Mouse (Mus musculus) NIH3T3 (cell line): ENCODE measurements around the gene Rnf20.
"Not testable (repeated sequence)": the region's sequence is repeated elsewhere in the genome, so short reads cannot be mapped to it uniquely, and the experiment has no call there.

ENCODE experiments used
- DNase-seq: peaks from one replicate; pipeline ENCODE4 v3.0.0-alpha.2; 2012; ENCODE audit warnings: low read depth

The Rnf20 gene

DNA sequence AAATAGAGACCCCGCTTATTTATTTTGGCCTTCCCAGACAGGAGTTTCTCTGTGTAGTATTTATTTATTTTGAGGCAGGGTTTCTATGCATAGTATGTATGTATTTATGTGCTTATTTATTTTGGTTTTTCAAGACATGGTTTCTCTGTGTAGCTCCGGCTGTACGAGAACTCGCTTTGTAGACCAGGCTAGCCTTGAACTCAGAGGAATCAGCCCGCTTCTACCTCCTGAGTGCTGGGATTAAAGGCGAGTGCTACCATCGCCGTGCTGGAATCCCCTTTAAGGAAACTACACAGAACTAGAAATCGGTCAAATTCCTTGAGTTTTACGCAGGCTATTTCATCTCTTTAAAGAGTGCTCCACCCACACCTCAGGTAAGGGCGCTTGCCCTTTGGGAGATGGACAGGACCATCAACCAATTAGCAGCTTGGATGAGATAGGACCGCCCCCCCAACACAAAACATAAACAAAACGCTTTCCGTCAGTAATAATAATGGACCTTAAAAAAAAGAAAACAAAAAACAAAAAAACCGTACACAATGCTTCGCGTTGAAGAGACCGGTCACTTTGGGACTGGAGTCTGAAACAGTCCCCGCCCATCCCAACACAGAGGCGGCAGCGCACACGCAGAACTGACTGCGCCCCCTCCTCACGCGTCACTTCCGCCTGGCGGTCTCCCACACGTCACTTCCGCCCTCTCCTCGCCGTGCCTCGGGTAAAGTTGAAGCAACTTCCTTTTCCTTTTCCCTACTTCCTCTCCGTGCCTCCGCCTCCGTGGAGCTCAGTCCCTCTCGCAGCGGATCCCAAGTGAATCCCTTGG lies at the start of gene Rnf20:
Rnf20 (plus strand) TSS at position 688 of the 820 bp plus-strand sequence.
- DNase-seq, result peak; percentile 95

DNA sequence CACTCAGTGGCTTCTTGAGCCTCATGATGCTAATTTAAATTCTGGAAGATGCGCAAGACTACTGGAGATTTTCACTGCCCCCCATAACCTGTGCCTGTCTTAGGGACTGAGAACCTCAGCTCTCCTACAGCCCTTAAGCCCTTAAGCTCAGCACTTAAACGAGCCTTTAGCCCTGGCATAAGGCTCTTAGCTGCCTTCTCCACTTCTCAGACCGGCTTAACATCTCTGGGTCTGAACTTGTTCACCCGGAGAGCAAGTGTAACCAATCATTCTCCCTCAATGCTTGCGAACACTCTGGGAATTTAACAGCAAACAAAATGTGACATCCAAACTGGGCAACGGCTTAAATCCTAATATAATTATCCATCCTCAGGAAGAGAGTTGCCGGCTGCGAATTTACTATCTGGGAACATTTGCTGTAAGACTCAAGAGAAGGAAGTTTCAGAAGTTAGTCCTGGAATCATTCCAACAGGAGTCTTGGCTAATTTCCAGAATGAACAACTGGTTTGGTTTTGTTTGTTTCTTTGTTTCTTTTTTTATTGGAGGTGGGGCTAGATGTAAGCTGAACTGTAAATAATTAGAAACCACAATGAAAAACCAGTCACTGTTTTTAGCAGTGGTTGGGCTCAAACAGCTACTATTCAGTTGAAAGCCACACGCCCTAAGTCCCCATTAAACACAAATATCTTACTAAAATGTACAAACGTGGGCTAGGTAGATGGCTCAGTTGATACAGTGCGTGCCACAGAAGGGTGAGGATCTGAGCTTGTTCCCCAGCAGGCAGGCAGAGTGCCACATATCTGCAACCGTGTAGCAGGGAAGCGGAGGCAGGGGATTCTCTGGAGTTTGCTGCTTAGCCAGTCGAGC lies 47.6 kb upstream of the Rnf20 start:
- DNase-seq, result peak; percentile 14

DNA sequence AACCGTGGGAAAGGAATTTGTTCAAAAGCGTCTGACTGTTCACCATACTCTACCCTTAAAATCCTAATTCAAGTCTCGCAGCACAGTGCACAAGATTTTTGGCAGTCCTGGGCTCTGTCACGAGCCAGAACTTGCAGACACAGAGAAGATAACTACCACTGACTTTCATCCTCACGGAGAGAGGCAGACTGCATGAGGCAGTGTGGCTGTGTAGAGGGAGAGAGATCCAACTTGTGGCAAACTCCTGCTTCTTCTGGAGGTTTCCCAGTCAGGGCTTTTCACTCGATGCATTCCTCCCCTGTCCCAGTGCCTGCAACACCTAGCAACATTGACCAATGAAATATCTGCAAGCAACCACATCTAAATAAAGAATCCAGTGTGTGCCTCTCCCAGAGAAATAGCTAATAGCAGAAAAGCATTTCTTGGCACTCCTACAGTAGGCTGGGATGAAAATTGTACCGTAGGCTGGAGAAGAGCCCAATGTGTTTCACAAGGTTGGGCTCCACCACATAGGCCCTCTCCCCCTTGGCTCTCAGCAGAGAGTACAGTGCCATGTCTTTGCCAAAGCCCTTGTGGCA lies 46.2 kb upstream of the Rnf20 start:
- peak; percentile 33 for DNase-seq

DNA sequence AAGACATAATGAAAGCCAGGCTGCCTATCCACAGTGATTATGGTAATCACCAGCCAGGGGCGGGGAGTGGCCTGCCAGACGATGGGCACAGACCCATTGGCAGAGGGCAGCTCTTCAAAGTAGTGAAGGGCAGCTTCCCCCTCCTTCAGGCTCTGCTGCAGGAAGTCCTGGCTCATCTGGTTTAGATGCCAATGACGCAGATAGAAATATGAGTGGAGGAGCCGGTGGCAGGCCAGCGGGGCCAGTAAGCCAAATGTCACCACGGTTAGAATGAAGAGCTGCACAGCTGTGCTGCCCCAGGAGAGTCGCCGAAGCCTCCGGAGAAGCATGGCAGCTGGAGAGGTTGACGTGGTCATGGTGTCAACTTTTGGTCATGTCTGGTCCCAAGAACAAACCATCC lies 45.0 kb upstream of the Rnf20 start:
- no peak for DNase-seq

DNA sequence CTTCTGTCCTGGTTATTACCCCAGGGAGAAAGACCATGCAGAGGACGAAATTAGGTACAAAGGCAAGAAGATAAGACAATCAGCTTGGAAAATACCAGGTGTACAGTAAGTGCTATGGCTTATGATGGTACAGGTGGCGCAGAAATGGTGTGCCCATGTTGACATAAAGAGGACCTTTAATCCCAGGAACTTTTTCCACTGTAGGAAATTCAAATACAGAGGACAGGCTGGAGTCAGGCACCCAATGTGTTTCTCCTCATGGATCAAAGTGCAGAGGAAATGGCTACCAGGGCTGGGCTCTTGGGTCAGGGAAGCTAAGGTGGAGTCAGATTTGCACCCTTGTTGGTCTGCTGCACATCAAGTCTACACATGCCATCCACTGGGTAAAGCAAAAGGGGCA lies 41.7 kb upstream of the Rnf20 start:
- DNase-seq, result no peak

DNA sequence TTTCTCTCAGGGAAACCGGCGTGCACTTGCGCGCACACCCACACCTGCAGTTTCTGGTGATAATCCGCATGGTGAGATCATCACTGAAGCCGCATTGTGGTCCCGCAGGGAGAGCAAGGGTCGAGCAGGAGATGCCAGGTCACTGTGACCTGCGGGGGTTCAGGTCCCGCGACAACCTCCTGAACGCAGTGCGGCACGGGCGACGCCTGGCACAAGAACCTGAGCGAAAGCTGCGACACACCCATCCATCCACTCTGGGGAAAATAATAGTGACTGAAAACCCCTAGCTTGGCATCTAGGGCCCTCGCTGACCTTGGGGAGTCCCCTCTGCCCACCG lies 35.0 kb upstream of the Rnf20 start:
- DNase-seq, result no peak

DNA sequence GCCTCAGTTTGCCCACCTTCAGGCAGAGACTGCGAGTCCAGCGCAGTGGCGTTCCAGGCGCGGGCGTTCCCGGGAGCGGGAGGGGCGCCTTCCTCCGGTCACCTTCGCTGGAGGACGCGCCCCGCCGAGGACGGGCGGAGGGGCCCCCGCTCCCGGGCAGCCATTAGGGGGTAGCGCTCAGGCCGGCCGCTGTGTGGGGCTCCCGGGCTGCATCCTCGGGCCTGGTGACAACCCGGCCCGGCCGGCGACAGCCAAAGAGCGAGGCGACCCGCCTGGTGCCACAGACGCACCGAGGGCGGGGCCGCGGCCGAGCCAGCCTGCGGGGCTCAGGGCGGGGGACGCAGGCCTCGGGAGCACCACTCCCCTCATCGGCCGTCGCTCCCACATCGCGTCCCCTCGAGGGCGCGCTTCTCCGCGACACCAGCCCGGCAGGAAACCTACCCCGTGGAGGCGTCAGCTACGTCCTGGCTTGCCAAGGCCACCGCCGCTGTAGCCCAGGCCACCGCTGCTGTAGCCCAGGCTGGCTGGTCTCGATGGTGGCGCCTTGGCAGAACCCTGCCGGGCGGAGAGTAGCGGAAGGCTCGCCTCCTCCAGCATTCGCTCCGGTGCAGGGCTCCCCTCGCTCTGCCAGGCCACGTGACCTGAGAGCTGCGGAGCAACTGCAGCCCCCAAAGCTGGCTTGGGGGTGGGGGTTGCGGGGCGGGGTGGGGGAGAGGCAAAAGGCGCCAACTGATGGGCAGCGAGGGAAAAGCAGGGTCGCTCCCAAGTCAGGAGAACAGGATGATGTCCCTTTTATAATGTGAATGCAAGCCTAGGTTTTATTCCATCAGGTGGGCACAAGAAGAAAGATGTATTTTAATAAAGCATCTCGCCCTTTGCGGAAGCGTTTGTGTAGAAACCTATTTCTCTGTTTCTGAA lies 34.4 kb upstream of the Rnf20 start, which contains the start of gene Tmem246:
Tmem246 (minus strand) TSS at position 694 of the 918 bp plus-strand sequence.
- DNase-seq, result no peak

DNA sequence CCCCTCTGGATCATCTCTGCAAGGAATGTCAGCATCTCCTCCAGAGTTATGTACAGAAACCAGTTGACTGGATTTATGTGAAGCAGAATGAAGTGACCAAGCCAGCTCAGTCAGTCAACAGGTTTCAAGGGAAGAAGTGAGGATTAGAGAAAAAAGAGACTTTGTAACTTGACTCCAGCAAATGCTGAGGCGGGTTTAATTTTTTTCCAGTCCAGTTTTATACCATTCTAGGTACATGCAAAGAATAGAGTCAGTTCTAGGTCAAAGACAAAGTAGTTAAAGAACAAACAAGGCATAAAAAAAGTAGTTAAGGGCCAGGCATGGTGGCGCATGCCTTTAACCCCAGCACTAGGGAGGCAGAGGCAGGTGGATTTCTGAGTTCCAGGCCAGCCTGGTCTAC lies 28.6 kb upstream of the Rnf20 start:
- no peak for DNase-seq

DNA sequence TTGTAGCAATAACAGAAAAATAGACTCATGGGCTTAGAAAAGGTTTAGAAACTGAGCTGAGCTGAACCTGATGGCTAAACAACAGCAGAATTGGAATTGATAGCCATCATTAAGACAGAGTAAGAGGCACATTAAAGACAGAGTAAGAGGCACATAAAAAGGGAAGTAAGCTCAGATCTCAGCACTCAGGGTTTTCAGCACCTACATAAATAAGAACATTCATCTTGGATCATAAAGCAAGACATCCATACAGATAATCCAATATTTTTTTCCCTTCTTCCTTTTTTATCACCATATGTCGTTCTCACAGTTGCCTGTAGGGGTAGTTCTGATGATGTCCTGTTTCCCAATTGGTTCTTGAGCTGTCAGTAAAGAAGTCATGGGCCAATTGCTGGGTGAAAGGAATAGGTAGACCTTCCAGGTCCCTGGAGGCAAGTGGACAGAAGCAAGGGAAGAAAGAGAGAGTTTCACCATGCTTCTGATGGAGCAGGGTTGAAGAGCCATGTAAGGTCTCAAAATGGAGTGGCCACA lies 27.7 kb upstream of the Rnf20 start:
- DNase-seq, result no peak

DNA sequence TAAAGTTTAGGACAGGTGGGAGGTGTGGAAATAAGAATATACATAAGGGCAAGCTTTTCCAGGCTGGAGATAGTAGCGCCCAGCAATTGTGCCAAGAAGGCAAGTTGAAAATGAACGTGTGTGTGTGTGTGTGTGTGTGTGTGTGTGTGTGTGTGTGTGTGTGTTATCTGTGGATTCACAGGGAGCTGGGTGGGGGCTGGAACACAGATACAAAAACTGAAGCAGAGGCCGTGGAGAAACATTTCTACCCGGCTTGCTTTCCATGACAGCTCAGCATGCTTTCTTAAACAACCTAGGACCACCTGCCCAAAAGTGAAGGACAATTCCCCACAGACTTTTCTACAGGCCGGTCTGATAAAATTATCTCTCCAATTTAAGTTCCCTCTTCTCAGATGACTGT lies 27.2 kb upstream of the Rnf20 start:
- no peak for DNase-seq

DNA sequence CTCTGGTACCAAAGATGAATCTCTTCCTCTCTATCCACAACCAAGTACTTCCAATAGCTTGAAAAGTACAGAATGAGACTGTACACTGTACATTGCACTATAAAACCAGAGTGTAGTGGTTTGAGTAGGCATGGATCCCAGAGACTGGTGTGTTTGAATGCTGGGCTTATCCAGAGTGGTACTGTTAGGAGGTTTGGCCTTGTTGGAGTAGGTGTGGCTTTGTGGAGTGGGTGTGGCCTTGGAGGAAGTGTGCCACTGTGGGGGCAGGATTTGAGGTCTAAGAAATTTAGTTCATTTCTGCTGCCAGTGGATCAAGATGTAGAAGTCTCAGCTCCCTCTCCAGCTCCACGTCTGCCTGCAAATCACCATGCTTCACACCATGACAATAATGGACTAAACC lies 26.3 kb upstream of the Rnf20 start:
- no peak for DNase-seq

DNA sequence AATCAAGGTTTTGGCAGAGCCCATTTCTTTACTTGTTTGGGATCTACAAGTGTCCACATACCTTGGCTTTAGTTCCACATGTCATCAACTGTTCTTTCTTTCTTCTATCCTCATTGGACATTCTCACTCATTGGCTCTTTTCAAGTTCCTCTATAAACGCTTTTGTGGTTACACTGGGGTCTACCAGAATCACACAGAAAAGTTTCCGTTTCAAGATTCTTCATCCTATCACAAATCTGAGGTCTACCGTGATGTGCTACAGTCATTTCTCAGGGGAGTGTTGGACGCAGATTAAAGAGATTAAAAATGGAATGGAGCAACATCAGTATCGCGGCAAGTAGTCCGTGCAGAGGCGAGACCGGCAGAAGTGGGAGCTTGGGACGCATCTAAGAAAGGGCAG lies 14.9 kb upstream of the Rnf20 start:
- DNase-seq, result no peak

DNA sequence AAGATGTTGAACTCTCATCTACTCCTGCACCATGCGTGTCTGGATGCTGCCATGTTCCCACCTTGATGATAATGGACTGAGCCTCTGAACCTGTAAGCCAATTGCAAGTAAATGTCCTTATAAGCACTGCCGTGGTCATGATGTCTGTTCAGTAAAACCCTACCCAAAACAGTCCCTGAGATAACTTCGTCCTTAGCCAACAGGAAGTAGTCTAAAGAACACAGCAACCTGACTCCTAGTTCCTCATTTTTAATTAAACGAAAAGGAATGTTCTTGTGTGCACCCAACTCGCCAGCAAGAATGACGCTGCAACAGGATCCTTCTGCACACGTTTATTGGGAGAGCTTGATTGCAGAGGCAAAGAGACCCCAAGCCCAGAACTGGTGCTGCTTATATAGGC lies 11.9 kb upstream of the Rnf20 start:
- DNase-seq, result not testable (repeated sequence)

DNA sequence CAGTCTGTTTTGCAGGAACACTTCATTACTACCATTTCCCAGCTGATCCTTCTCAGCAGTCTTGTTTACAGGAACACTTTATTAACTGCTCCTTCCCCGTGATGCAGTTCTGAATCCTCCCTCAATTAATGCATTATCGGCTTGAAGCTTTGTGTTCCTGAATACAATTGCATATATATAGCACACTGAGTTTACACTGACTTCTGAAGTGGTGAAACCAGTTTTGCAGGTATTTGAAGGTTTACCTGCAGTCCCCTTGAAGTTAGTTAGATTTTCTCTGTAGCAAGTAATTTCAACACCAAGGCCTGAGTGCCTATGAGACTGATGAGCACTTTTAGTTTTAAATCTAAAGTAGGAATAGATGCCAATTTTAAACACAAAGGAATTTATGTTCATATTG lies 9.5 kb upstream of the Rnf20 start:
- DNase-seq, result no peak

DNA sequence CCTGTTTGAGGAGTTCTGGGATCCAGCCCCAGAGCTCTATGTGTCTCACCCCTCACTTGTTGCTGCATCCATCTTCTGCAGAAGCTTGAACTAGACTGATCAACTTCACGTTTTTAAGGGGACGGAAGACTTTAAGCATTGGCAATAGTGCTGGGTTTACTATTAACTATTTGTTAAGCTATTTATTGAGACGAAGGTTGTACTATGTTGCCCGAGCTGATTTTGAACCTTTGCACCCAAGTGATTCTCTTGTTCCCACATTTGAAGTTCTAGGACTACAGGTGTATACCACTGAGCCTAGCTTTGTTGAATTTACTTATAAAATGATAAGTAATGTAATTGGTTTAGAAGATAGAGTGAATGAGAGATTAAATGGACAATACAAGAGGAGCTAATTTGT lies 7.9 kb upstream of the Rnf20 start:
- no peak for DNase-seq

DNA sequence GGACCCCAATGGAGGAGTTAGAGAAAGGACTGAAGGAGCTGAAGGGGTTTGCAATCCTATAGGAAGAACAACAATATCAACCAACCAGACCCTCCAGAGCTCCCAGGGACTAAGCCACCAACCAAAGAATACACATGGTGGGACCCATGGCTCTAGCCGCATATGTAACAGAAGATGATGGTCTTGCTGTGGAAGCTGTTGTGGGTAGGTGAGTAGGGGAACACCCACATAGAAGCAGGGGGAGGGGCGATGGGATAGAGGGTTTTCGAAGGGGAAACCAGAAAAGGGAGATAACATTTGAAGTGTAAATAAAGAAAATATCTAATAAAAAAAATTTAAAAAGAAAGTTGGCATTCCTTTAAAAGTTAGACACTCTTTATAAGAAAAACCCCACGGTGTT lies 6.8 kb upstream of the Rnf20 start:
- DNase-seq, result not testable (repeated sequence)

DNA sequence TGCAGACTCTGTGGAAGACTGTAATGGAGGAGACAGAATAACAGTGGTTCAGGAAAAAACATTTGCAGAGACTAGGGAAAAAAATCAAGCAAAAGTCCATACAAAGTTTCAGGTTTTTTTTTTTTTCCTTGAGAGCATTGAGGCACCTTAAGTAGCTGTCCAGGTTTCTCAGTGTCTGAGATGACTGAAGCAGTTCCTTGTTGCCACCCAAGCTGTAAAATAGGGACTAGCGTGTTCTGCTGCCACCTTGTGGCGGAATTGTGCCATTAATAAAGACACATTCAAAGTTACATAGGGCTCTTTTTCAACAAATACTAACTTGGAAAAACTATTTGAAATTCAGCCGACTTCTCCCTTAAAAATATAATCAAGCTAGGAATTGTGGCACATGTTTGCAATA lies 4.8 kb upstream of the Rnf20 start:
- DNase-seq, result peak; percentile 86

DNA sequence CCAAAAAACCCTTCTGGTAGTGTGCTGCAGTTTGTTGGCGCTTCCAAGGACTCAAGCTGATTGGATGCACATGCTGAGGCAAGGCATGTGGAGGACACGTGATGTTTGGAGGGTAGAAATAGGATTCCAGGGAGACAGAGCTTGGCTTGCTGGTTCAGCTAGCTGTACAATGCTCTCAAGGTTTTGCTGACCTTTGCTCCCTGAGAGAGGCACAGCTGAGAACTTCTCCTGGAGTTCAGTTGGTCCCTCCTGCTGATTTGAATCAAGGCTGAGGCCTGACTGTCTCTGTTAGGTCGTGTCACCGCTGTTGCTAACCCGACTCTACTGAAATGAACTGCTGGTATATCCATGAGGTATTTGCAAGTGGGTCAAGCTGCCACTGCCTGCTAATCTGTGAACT lies 2.9 kb upstream of the Rnf20 start:
- DNase-seq, result peak; percentile 4

DNA sequence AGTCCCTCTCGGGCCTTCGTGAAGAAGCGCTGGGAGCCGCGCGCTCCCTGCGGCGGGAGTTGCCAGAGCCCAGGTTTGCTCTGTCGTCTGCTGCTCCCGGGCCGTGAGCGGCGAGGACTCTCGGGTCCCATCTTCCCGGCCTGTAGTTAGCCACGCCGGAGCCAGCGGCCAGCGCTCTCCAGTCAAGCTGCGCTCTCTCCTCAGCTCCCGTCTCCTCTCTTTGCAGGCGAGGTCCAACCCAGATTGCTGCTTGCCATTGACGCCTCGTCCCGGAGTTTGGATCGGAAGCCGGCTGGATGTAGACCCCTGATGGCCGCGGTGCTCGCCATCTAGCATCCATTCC lies 304 bp downstream of the Rnf20 start:
- no peak for DNase-seq

DNA sequence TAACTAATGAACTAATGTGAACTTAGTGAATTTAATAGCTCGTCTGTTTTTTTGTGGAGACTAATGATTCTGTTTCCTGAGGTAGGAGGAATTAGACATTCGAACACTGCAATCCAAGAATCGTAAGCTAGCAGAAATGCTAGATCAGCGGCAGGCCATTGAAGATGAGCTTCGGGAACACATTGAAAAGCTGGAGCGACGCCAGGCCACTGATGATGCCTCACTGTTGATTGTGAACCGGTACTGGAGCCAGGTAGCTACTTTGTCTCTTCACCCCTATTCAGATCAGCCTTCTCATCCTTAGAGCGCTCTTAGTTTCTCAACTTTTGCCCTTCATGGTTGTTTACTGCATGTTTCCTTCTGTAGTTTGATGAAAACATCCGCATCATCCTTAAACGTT lies 6.0 kb downstream of the Rnf20 start:
- DNase-seq, result no peak

DNA sequence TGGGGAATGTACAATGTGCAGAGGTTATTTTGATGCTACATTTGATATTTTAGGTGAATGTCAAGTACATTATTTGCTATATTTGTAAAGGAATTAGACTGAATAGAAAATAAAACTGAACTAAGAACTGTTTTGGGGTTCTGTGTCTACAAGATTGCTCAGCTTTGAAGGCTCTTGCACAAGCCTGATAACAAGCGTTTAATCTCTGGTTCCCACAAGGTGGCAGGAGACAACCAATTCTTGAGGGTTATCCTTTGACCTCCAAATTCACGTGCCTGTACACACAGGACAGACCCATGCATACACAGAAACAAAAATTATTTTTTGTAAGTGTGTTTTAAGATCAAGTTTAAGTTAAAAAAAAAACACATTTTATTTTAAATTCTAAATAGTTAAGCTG lies 8.1 kb downstream of the Rnf20 start:
- no peak for DNase-seq

DNA sequence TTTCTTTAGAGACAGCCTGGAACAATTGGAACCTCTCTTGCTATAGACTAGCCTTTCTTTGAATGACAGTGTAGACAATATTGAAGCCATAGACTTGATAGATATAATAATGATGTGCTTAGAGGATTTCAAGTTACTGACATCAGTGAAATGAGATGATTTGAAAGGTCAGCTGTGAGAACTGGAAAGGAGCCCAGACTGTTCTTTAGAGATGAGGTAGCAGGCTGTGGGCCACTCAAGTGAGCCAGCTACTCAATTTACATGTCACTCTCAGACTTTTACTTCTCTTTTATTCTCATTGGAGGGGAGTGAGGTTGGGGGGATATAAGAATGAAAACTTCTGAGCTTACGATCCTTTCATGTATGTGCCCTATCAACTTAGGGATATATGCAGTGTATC lies 27.6 kb downstream of the Rnf20 start:
- peak; percentile 9 for DNase-seq
